Mouse (Mus musculus) intestine, embryonic 14.5 days (tissue): ENCODE data around the gene Utp18. TPM values are rescaled to one million over a fixed set of nuclear protein-coding genes. Genes with fewer than 3 reads are reported as not detected.

Source experiments
- ATAC-seq: fragments of 200-750 bp; cut with Nextera tagmentation; replicated peaks from 2 replicates; pipeline ENCODE4 v1.8.0; 2017; ENCODE audit warnings: low read depth, moderate number of reproducible peaks, moderate TSS enrichment, moderate library complexity; ENCODE audit not compliant: low FRiP score, low TSS enrichment
- DNase-seq: peaks from one replicate; pipeline ENCODE4 v3.0.0-alpha.2; 2018; ENCODE audit warnings: low spot score
- H3K27ac ChIP-seq: fragments of 300-500 bp; sonication (generic); 2 replicates; pipeline ENCODE4 v1.5.1; 2014; ENCODE audit warnings: low read depth, mild to moderate bottlenecking, control low read depth
- H3K27me3 ChIP-seq: fragments of 300-500 bp; sonication (generic); replicated peaks from 2 replicates; pipeline ENCODE4 v1.6.1; 2014; ENCODE audit warnings: low read length, control low read depth; ENCODE audit not compliant: control insufficient read depth, insufficient read depth
- H3K36me3 ChIP-seq: fragments of 300-500 bp; sonication (generic); 2 replicates; pipeline ENCODE4 v1.6.1; 2014; ENCODE audit warnings: low read length, control low read depth; ENCODE audit not compliant: control insufficient read depth, insufficient read depth
- H3K4me1 ChIP-seq: fragments of 300-500 bp; sonication (generic); replicated peaks from 2 replicates; pipeline ENCODE4 v1.6.1; 2014; ENCODE audit warnings: low read length, control low read depth, mixed read lengths; ENCODE audit not compliant: control insufficient read depth, insufficient read depth
- H3K4me2 ChIP-seq: fragments of 300-500 bp; sonication (generic); 2 replicates; pipeline ENCODE4 v1.6.1; 2014; ENCODE audit warnings: low read length
- H3K4me3 ChIP-seq: fragments of 300-500 bp; sonication (generic); 2 replicates; pipeline ENCODE4 v1.5.1; 2014; ENCODE audit warnings: low read depth, low read length, control low read depth, mixed read lengths
- H3K9ac ChIP-seq: fragments of 300-500 bp; sonication (generic); 2 replicates; pipeline ENCODE4 v1.6.1; 2014; ENCODE audit warnings: mild to moderate bottlenecking, low read length
- H3K9me3 ChIP-seq: fragments of 300-500 bp; sonication (generic); 2 replicates; pipeline ENCODE4 v1.6.1; 2016; ENCODE audit warnings: low read length, control low read depth; ENCODE audit not compliant: control insufficient read depth
- WGBS: fragments of 180-500 bp; shearing (Covaris S2); extraction: QIAGEN DNeasy Blood & Tissue Kit; methylation state at CpG from one replicate; pipeline ENCODE4 v1.1.7; 2014; 5-methylcytosine and 5-hydroxymethylcytosine counted together
- polyA plus RNA-seq: library from polyadenylated mRNA; unstranded; fragments of >200 nt; fragmentation: Nextera tagmentation; extraction: Ambion mirVana; gene quantifications from 2 replicates; pipeline ENCODE4 v1.2.1, GENCODE M21; 2014

Utp18 gene
- polyA plus RNA-seq, 1 experiment from 2014 or later = 31.6 TPM

GRCm38 (mm10) chr11:93886411-93887079 is 979 bp upstream of the Utp18 start:
- peak overlapping the region; percentile 95 for H3K9ac ChIP-seq
- no peaks in the 10 kb centered on the region for H3K27me3 ChIP-seq
- peak overlapping the region; percentile 92 for H3K4me3 ChIP-seq
- ATAC-seq = no peak; the same call in 1 of the 2 replicates
- DNase-seq = peak; percentile 75
- H3K36me3 ChIP-seq = peaks cover 16% of the 10 kb centered on the region
- H3K4me1 ChIP-seq = peaks cover 17% of the 10 kb centered on the region
- under 1% methylated on average over 28 of the region's 34 CpGs for WGBS
- H3K9me3 ChIP-seq = no peaks in the 10 kb centered on the region
- peak overlapping the region; percentile 95 for H3K4me2 ChIP-seq
- peak overlapping the region; percentile 96 for H3K27ac ChIP-seq

- peak; percentile 45 for ATAC-seq
- no peaks in the 10 kb centered on the region for H3K9me3 ChIP-seq
- peak overlapping the region; percentile 41 for H3K4me2 ChIP-seq
- peak; percentile 79 for DNase-seq
- peaks cover 22% of the 10 kb centered on the region for H3K36me3 ChIP-seq
- peaks cover 17% of the 10 kb centered on the region for H3K4me1 ChIP-seq
- H3K27me3 ChIP-seq = no peaks in the 10 kb centered on the region
- peak overlapping the region; percentile 92 for H3K4me3 ChIP-seq
- WGBS = under 1% methylated on average over 73 of the region's 81 CpGs
- peak overlapping the region; percentile 95 for H3K9ac ChIP-seq
- H3K27ac ChIP-seq = peak overlapping the region; percentile 96
These were observed 530 bp downstream of the Utp18 start for GRCm38 (mm10) chr11:93884901-93885571.

- WGBS = 93% methylated on average over 4 of the region's 4 CpGs
- H3K4me2 ChIP-seq = peak overlapping the region; percentile 41
- H3K27me3 ChIP-seq = no peaks in the 10 kb centered on the region
- H3K4me1 ChIP-seq = peaks cover 17% of the 10 kb centered on the region
- peak overlapping the region; percentile 0; the same call in 1 of the 2 replicates for H3K9ac ChIP-seq
- ATAC-seq (no peak), DNase-seq (no peak)
- H3K36me3 ChIP-seq = peaks cover 31% of the 10 kb centered on the region
- no peaks in the 10 kb centered on the region for H3K9me3 ChIP-seq
- H3K27ac ChIP-seq = no peak overlapping the region
- H3K4me3 ChIP-seq = peak overlapping the region; percentile 92
These were observed 1.5 kb downstream of the Utp18 start for GRCm38 (mm10) chr11:93884068-93884467.

- ATAC-seq = no peak
- H3K9ac ChIP-seq = no peak overlapping the region
- 92% methylated on average over 1 of the region's 1 CpGs for WGBS
These were observed 22.9 kb downstream of the Utp18 start for GRCm38 (mm10) chr11:93862638-93863037.

GRCm38 (mm10) chr11:93862045-93862623 is 23.4 kb downstream of the Utp18 start:
- Histone ChIP-seq H3K9me3 (no peaks in the 10 kb centered on the region), H3K9ac (no peak overlapping the region), H3K4me3 (no peak overlapping the region), H3K4me2 (no peak overlapping the region), H3K27ac (no peak overlapping the region), H3K36me3 (peaks cover 55% of the 10 kb centered on the region), H3K4me1 (no peaks in the 10 kb centered on the region), H3K27me3 (no peaks in the 10 kb centered on the region)
- ATAC-seq (no peak), DNase-seq (no peak)
- WGBS = 88% methylated on average over 4 of the region's 4 CpGs

More at GRCm38 (mm10) chr11:93862638-93863037, 22.9 kb downstream of the Utp18 start:
- H3K4me2 ChIP-seq = no peak overlapping the region
- DNase-seq = no peak
- H3K9me3 ChIP-seq = no peaks in the 10 kb centered on the region
- H3K4me3 ChIP-seq = no peak overlapping the region
- no peaks in the 10 kb centered on the region for H3K4me1 ChIP-seq
- H3K27me3 ChIP-seq = no peaks in the 10 kb centered on the region
- H3K27ac ChIP-seq = no peak overlapping the region
- peaks cover 60% of the 10 kb centered on the region for H3K36me3 ChIP-seq

- H3K4me3 ChIP-seq = no peak overlapping the region
- H3K4me2 ChIP-seq = no peak overlapping the region
- no peaks in the 10 kb centered on the region; the same call in 1 of the 2 replicates for H3K4me1 ChIP-seq
- no peak for ATAC-seq
- H3K27me3 ChIP-seq = no peaks in the 10 kb centered on the region
- 92% methylated on average over 2 of the region's 2 CpGs for WGBS
- no peak overlapping the region for H3K27ac ChIP-seq
- peaks cover 45% of the 10 kb centered on the region for H3K36me3 ChIP-seq
- no peak for DNase-seq
- no peaks in the 10 kb centered on the region for H3K9me3 ChIP-seq
- H3K9ac ChIP-seq = no peak overlapping the region
These were observed 24.4 kb downstream of the Utp18 start for GRCm38 (mm10) chr11:93861193-93861592.

GRCm38 (mm10) chr11:93860540-93861172 is 24.9 kb downstream of the Utp18 start:
- 94% methylated on average over 1 of the region's 1 CpGs for WGBS
- no peak overlapping the region for H3K4me2 ChIP-seq
- DNase-seq (no peak), ATAC-seq (no peak)
- H3K4me1 ChIP-seq = no peaks in the 10 kb centered on the region; the same call in 1 of the 2 replicates
- H3K27ac ChIP-seq = no peak overlapping the region
- no peaks in the 10 kb centered on the region for H3K9me3 ChIP-seq
- H3K27me3 ChIP-seq = no peaks in the 10 kb centered on the region
- H3K9ac ChIP-seq = no peak overlapping the region
- peaks cover 40% of the 10 kb centered on the region for H3K36me3 ChIP-seq
- H3K4me3 ChIP-seq = no peak overlapping the region

GRCm38 (mm10) chr11:93856284-93856955 is 29.1 kb downstream of the Utp18 start:
- H3K4me2 ChIP-seq = no peak overlapping the region
- no peak overlapping the region for H3K9ac ChIP-seq
- ATAC-seq = 0 out of 2 replicates have a peak, but pooled peaks have one; percentile 47
- no peaks in the 10 kb centered on the region for H3K27me3 ChIP-seq
- H3K36me3 ChIP-seq = peaks cover 14% of the 10 kb centered on the region; the same call in 1 of the 2 replicates
- DNase-seq = peak; percentile 89
- H3K27ac ChIP-seq = no peak overlapping the region
- no peaks in the 10 kb centered on the region for H3K9me3 ChIP-seq
- 7% methylated on average over 6 of the region's 6 CpGs for WGBS
- no peaks in the 10 kb centered on the region; the same call in 1 of the 2 replicates for H3K4me1 ChIP-seq
- H3K4me3 ChIP-seq = no peak overlapping the region
